Mouse (Mus musculus) MEL (cell line): ENCODE data around the gene Fbxw19. TPM values are rescaled to one million over a fixed set of nuclear protein-coding genes. Genes with fewer than 3 reads are reported as not detected.

Experiments used
- DNase-seq: peaks from one replicate; pipeline ENCODE4 v3.0.0; 2011; ENCODE audit warnings: low read depth, low spot score
- H3K27ac ChIP-seq: 2 replicates; pipeline ENCODE4 v1.5.1; 2012; ENCODE audit warnings: low read depth, mild to moderate bottlenecking, control low read depth, low read length, moderate library complexity; ENCODE audit not compliant: control insufficient read depth
- H3K27me3 ChIP-seq, 2 experiments: fragments of 150-350 bp in 1 of 2; sonication (generic) in 1 of 2; 2 replicates each; pipeline ENCODE4 v1.6.1; 2012; ENCODE audit warnings: low read length in 2 of 2, mild to moderate bottlenecking in 2 of 2, improper control_type of control experiment in 1 of 2, moderate library complexity in 1 of 2; ENCODE audit not compliant: insufficient read depth in 2 of 2, control insufficient read depth in 1 of 2
- H3K36me3 ChIP-seq, 2 experiments: 2 replicates each; pipeline ENCODE4 v1.6.1; 2012 to 2014; ENCODE audit warnings: low read length in 2 of 2, improper control_type of control experiment in 1 of 2, inconsistent platforms in 1 of 2, mild to moderate bottlenecking in 1 of 2; ENCODE audit not compliant: insufficient read depth in 2 of 2, control insufficient read depth in 1 of 2
- H3K4me1 ChIP-seq, 2 experiments: fragments of 150-350 bp in 1 of 2; sonication (generic) in 1 of 2; 2 replicates each; pipeline ENCODE4 v1.6.1; 2012; ENCODE audit warnings: low read length in 2 of 2, improper control_type of control experiment in 1 of 2, mild to moderate bottlenecking in 1 of 2; ENCODE audit not compliant: insufficient read depth in 2 of 2, control insufficient read depth in 1 of 2
- H3K4me3 ChIP-seq, 2 experiments: fragments of 150-350 bp in 1 of 2; sonication (generic) in 1 of 2; 2 replicates each; pipeline ENCODE4 v1.5.1; 2012; ENCODE audit warnings: low read depth in 2 of 2, low read length in 2 of 2, mild to moderate bottlenecking in 2 of 2, moderate library complexity in 2 of 2, control low read depth in 1 of 2, improper control_type of control experiment in 1 of 2; ENCODE audit not compliant: control insufficient read depth in 1 of 2, insufficient read depth in 1 of 2
- H3K79me2 ChIP-seq: 2 replicates; pipeline ENCODE4 v1.6.1; 2012; ENCODE audit warnings: mild to moderate bottlenecking, low read length, moderate library complexity; ENCODE audit not compliant: control insufficient read depth, poor library complexity, insufficient read depth
- H3K9ac ChIP-seq: 2 replicates; pipeline ENCODE4 v1.6.1; 2012; ENCODE audit warnings: low read depth, mild to moderate bottlenecking, control low read depth, low read length, moderate library complexity; ENCODE audit not compliant: control insufficient read depth, poor library complexity, severe bottlenecking
- H3K9me3 ChIP-seq: fragments of 150-350 bp; sonication (generic); replicated peaks from 2 replicates; pipeline ENCODE4 v1.6.1; 2012; ENCODE audit warnings: mild to moderate bottlenecking, low read length, improper control_type of control experiment, moderate library complexity; ENCODE audit not compliant: insufficient read depth
- CTCF ChIP-seq, 3 experiments: IDR thresholded peaks in 2 of 3; conservative IDR thresholded peaks in 1 of 3; 2 replicates each; pipeline ENCODE4 v1.5.1; 2011 to 2012; ENCODE audit warnings: low read length in 3 of 3, low read depth in 2 of 3, mild to moderate bottlenecking in 2 of 3, improper control_type of control experiment in 1 of 3, inconsistent platforms in 1 of 3, mixed read lengths in 1 of 3, moderate library complexity in 1 of 3; ENCODE audit not compliant: control insufficient read depth in 1 of 3, insufficient read depth in 1 of 3, poor library complexity in 1 of 3, severe bottlenecking in 1 of 3
- ELF1 ChIP-seq: IDR thresholded peaks from 2 replicates; pipeline ENCODE4 v1.6.1; 2014; ENCODE audit warnings: low read depth, mild to moderate bottlenecking, inconsistent platforms, low read length, improper control_type of control experiment, moderate library complexity
- GABPA ChIP-seq: IDR thresholded peaks from 2 replicates; pipeline ENCODE4 v1.6.1; 2012; ENCODE audit warnings: low read depth, mild to moderate bottlenecking, inconsistent platforms, low read length, improper control_type of control experiment, moderate library complexity
- JUND ChIP-seq: IDR thresholded peaks from 2 replicates; pipeline ENCODE4 v1.6.1; 2011; ENCODE audit warnings: low read depth, mild to moderate bottlenecking, improper control_type of control experiment, low read length
- MAFK ChIP-seq: IDR thresholded peaks from 2 replicates; pipeline ENCODE4 v1.6.1; 2011; ENCODE audit warnings: low read depth, mild to moderate bottlenecking, low read length, improper control_type of control experiment, borderline replicate concordance
- MAZ ChIP-seq: IDR thresholded peaks from 2 replicates; pipeline ENCODE4 v1.6.1; 2012; ENCODE audit warnings: low read depth, mild to moderate bottlenecking, inconsistent platforms, low read length, improper control_type of control experiment
- MYB ChIP-seq: IDR thresholded peaks from 2 replicates; pipeline ENCODE4 v1.6.1; 2011; ENCODE audit warnings: mild to moderate bottlenecking, low read depth, low read length, improper control_type of control experiment
- POLR2AphosphoS5 ChIP-seq: IDR thresholded peaks from 2 replicates; pipeline ENCODE4 v1.6.1; 2012; ENCODE audit warnings: low read depth, borderline replicate concordance, mild to moderate bottlenecking, inconsistent platforms, low read length, moderate library complexity, mixed read lengths
- USF2 ChIP-seq, 2 experiments: IDR thresholded peaks; 2 replicates each; pipeline ENCODE4 v1.6.1; 2011 to 2012; ENCODE audit warnings: improper control_type of control experiment in 2 of 2, low read length in 2 of 2, borderline replicate concordance in 1 of 2, inconsistent platforms in 1 of 2, low read depth in 1 of 2, mild to moderate bottlenecking in 1 of 2; ENCODE audit not compliant: insufficient read depth in 1 of 2
- ZC3H11A ChIP-seq: IDR thresholded peaks from 2 replicates; pipeline ENCODE4 v1.6.1; 2012; ENCODE audit warnings: low read depth, mild to moderate bottlenecking, inconsistent platforms, low read length, improper control_type of control experiment
- ZKSCAN1 ChIP-seq: IDR thresholded peaks from 2 replicates; pipeline ENCODE4 v1.6.1; 2012; ENCODE audit warnings: low read depth, mild to moderate bottlenecking, inconsistent platforms, low read length, improper control_type of control experiment, moderate library complexity
- ZNF384 ChIP-seq: IDR thresholded peaks from 2 replicates; pipeline ENCODE4 v1.6.1; 2012; ENCODE audit warnings: low read depth, mild to moderate bottlenecking, inconsistent platforms, low read length, improper control_type of control experiment
- polyA plus RNA-seq, 2 experiments: library from polyadenylated mRNA; stranded (reverse) in 1 of 2; unstranded in 1 of 2; fragments of >175 nt in 1 of 2; fragments of >200 nt in 1 of 2; gene quantifications; 2 replicates each; pipeline versions ENCODE4 v1.2.1 to v1.2.4; 2012; ENCODE audit warnings: low replicate concordance in 2 of 2, low read depth in 1 of 2; ENCODE audit not compliant: insufficient read length in 2 of 2, insufficient read depth in 1 of 2, missing spikeins in 1 of 2
- total RNA-seq: library from RNA; depleted of rRNA; stranded (reverse); fragments of 300-350 nt; gene quantifications from 2 replicates; pipeline ENCODE4 v1.2.3, GENCODE M21; 2012; rRNA removed

Fbxw19 gene
- total and polyA plus RNA-seq, 3 experiments, result not detected

DNA sequence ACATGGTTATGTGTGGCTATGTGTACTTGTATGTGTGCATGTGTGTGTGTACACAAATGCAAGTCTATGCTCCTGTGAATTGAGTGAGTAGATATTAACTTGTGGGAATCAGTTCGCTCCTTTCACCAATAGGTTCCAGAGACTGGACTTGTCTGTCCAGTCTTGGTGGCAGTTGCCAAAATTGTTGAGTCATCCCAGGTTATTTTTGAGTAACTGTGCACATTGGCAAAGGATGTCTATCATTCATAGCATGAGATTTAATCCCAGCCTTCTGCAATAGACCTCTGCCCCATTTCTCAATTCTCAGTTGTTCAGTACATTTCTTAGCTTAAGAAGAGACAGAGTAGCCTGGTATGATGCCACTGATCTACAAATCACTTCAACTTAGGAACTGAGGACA lies 62.7 kb downstream of the Fbxw19 start:
- H3K4me3 ChIP-seq, result no peak overlapping the region
- H3K36me3 ChIP-seq, result no peaks in the 10 kb centered on the region
- DNase-seq, result no peak
- no peaks in the 10 kb centered on the region for H3K79me2 ChIP-seq
- H3K27ac ChIP-seq, result no peak overlapping the region
- H3K9me3 ChIP-seq, result no peaks in the 10 kb centered on the region
- TF ChIP-seq CTCF (IDR thresholded peaks at IDR 0.05 in 2 of 3, conservative IDR thresholded peaks at IDR 0.05 in 1 of 3; ENCODE audit: control insufficient read depth in 1 of 3, insufficient read depth in 1 of 3, low read depth in 2 of 3, low read length in 3 of 3, poor library complexity in 1 of 3, severe bottlenecking in 1 of 3) (no peak), ZNF384 (no peak), MAZ (no peak), MYB (no peak), GABPA (no peak), JUND (no peak), USF2 (IDR thresholded peaks at IDR 0.05; ENCODE audit: borderline replicate concordance in 1 of 2, insufficient read depth in 1 of 2, low read depth in 1 of 2, low read length in 2 of 2) (no peak), MAFK (no peak), ELF1 (no peak), ZKSCAN1 (no peak), ZC3H11A (no peak), POLR2AphosphoS5 (no peak)
- TF ChIP-seq, all 39 proteins: peak for 0
- no peaks in the 10 kb centered on the region for H3K4me1 ChIP-seq
- H3K27me3 ChIP-seq, result no peaks in the 10 kb centered on the region
- H3K9ac ChIP-seq, result no peak overlapping the region

Other genes starting within 250 kb of the Fbxw19 start
- not detected in 2 replicates for gene Fbxw14, start 208.2 kb downstream of the Fbxw19 start, total RNA-seq
- not detected for gene Fbxw14, start 208.2 kb downstream of the Fbxw19 start, polyA plus RNA-seq
- not detected in 2 replicates for gene Fbxw28, start 156.2 kb downstream of the Fbxw19 start, total RNA-seq
- gene Fbxw28, start 156.2 kb downstream of the Fbxw19 start, polyA plus RNA-seq, result not detected
- not detected in 2 replicates for gene Fbxw22, start 91.6 kb downstream of the Fbxw19 start, total RNA-seq
- not detected for gene Fbxw22, start 91.6 kb downstream of the Fbxw19 start, polyA plus RNA-seq
- not detected in 2 replicates for gene Fbxw16, start 46.7 kb downstream of the Fbxw19 start, total RNA-seq
- gene Fbxw16, start 46.7 kb downstream of the Fbxw19 start, polyA plus RNA-seq, result not detected
- not detected in 2 replicates for gene Fbxw15, start 72.4 kb upstream of the Fbxw19 start, total RNA-seq
- not detected for gene Fbxw15, start 72.4 kb upstream of the Fbxw19 start, polyA plus RNA-seq
- gene Fbxw24, start 130.2 kb upstream of the Fbxw19 start, total RNA-seq, result not detected in 2 replicates
- gene Fbxw24, start 130.2 kb upstream of the Fbxw19 start, polyA plus RNA-seq, result not detected
- not detected in 2 replicates for gene Fbxw25, start 168.8 kb upstream of the Fbxw19 start, total RNA-seq
- not detected for gene Fbxw25, start 168.8 kb upstream of the Fbxw19 start, polyA plus RNA-seq
- not detected in 2 replicates for gene Fbxw18, start 206.8 kb upstream of the Fbxw19 start, total RNA-seq
- gene Fbxw18, start 206.8 kb upstream of the Fbxw19 start, polyA plus RNA-seq, result not detected